Mouse (Mus musculus) lung, embryonic 16.5 days (tissue): Measurements from ENCODE around the gene A630001G21Rik. TPM values are rescaled to one million over a fixed set of nuclear protein-coding genes. Genes with fewer than 3 reads are reported as not detected.

Experiments used
- ATAC-seq: fragments of 200-750 bp; cut with Nextera tagmentation; 2 replicates; pipeline ENCODE4 v1.8.0; 2017; ENCODE audit warnings: low read depth, mild to moderate bottlenecking, moderate library complexity
- H3K27ac ChIP-seq: fragments of 300-500 bp; sonication (generic); 2 replicates; pipeline ENCODE4 v1.5.1; 2014; ENCODE audit warnings: mild to moderate bottlenecking, control low read depth, low read length
- H3K27me3 ChIP-seq: fragments of 300-500 bp; sonication (generic); 2 replicates; pipeline ENCODE4 v1.6.1; 2014; ENCODE audit warnings: low read depth, low read length, mixed read lengths; ENCODE audit not compliant: control insufficient read depth, insufficient read depth
- H3K36me3 ChIP-seq: fragments of 300-500 bp; sonication (generic); 2 replicates; pipeline ENCODE4 v1.6.1; 2014; ENCODE audit warnings: low read length; ENCODE audit not compliant: control insufficient read depth, insufficient read depth
- H3K4me1 ChIP-seq: fragments of 300-500 bp; sonication (generic); replicated peaks from 2 replicates; pipeline ENCODE4 v1.6.1; 2014; ENCODE audit warnings: low read length, mixed read lengths; ENCODE audit not compliant: control insufficient read depth, insufficient read depth
- H3K4me2 ChIP-seq: fragments of 300-500 bp; sonication (generic); 2 replicates; pipeline ENCODE4 v1.6.1; 2014; ENCODE audit warnings: low read depth, low read length, control low read depth
- H3K4me3 ChIP-seq: fragments of 300-500 bp; sonication (generic); 2 replicates; pipeline ENCODE4 v1.5.1; 2014; ENCODE audit warnings: mild to moderate bottlenecking, low read length, control low read depth
- H3K9ac ChIP-seq: fragments of 300-500 bp; sonication (generic); 2 replicates; pipeline ENCODE4 v1.6.1; 2014; ENCODE audit warnings: low read length, control low read depth
- H3K9me3 ChIP-seq: fragments of 300-500 bp; sonication (generic); 2 replicates; pipeline ENCODE4 v1.6.1; 2016; ENCODE audit warnings: low read length; ENCODE audit not compliant: control insufficient read depth
- WGBS: fragments of 180-500 bp; shearing (Covaris S2); extraction: QIAGEN DNeasy Blood & Tissue Kit; methylation state at CpG from one replicate; pipeline ENCODE4 v1.1.7; 2014; 5-methylcytosine and 5-hydroxymethylcytosine counted together
- polyA plus RNA-seq: library from polyadenylated mRNA; unstranded; fragments of >200 nt; fragmentation: Nextera tagmentation; extraction: Ambion mirVana; gene quantifications from 2 replicates; pipeline ENCODE4 v1.2.1, GENCODE M21; 2015

Gene A630001G21Rik
- polyA plus RNA-seq, 1 experiment from 2014 or later, result 1.3 TPM

- no peak for ATAC-seq
Measured at GRCm38 (mm10) chr1:85809256-85809655, 30.8 kb upstream of the A630001G21Rik start.

GRCm38 (mm10) chr1:85804551-85804950 lies 26.1 kb upstream of the A630001G21Rik start:
- Histone ChIP-seq H3K4me3 (no peak overlapping the region), H3K27ac (no peak overlapping the region), H3K4me1 (peaks cover 10% of the 10 kb centered on the region), H3K9me3 (no peaks in the 10 kb centered on the region), H3K4me2 (no peak overlapping the region), H3K27me3 (no peaks in the 10 kb centered on the region), H3K36me3 (no peaks in the 10 kb centered on the region; the same call in 1 of the 2 replicates), H3K9ac (no peak overlapping the region)
- no peak for ATAC-seq
- 83% methylated on average over 8 of the region's 8 CpGs for WGBS

More at GRCm38 (mm10) chr1:85809256-85809655, 30.8 kb upstream of the A630001G21Rik start:
- peaks cover 26% of the 10 kb centered on the region for H3K4me1 ChIP-seq
- H3K9ac ChIP-seq, result no peak overlapping the region
- no peak overlapping the region for H3K4me3 ChIP-seq
- no peaks in the 10 kb centered on the region for H3K9me3 ChIP-seq
- H3K27ac ChIP-seq, result peak overlapping the region; percentile 41; the same call in 1 of the 2 replicates
- WGBS, result 60% methylated on average over 4 of the region's 4 CpGs
- H3K4me2 ChIP-seq, result no peak overlapping the region
- H3K36me3 ChIP-seq, result no peaks in the 10 kb centered on the region
- no peaks in the 10 kb centered on the region for H3K27me3 ChIP-seq

GRCm38 (mm10) chr1:85802517-85802916 lies 24.1 kb upstream of the A630001G21Rik start:
- H3K9ac ChIP-seq, result no peak overlapping the region
- no peaks in the 10 kb centered on the region for H3K9me3 ChIP-seq
- H3K4me3 ChIP-seq, result no peak overlapping the region
- no peak for ATAC-seq
- no peaks in the 10 kb centered on the region for H3K4me1 ChIP-seq
- H3K36me3 ChIP-seq, result no peaks in the 10 kb centered on the region; the same call in 1 of the 2 replicates
- no peak overlapping the region for H3K27ac ChIP-seq
- H3K27me3 ChIP-seq, result no peaks in the 10 kb centered on the region
- no peak overlapping the region for H3K4me2 ChIP-seq
- WGBS, result 90% methylated on average over 1 of the region's 1 CpGs

GRCm38 (mm10) chr1:85799776-85800175 lies 21.3 kb upstream of the A630001G21Rik start:
- ATAC-seq, result peak; percentile 34; the same call in 1 of the 2 replicates
- H3K27ac ChIP-seq, result no peak overlapping the region

GRCm38 (mm10) chr1:85795196-85795595 lies 16.8 kb upstream of the A630001G21Rik start:
- Histone ChIP-seq H3K4me3 (0 out of 2 replicates have a peak overlapping the region, but pooled peaks have one; percentile 9), H3K9ac (0 out of 2 replicates have a peak overlapping the region, but pooled peaks have one; percentile 45), H3K4me2 (peak overlapping the region; percentile 20; the same call in 1 of the 2 replicates), H3K36me3 (no peaks in the 10 kb centered on the region), H3K4me1 (peaks cover 3% of the 10 kb centered on the region), H3K9me3 (no peaks in the 10 kb centered on the region), H3K27ac (no peak overlapping the region), H3K27me3 (no peaks in the 10 kb centered on the region)
- no peak for ATAC-seq
- 51% methylated on average over 3 of the region's 3 CpGs for WGBS

More at GRCm38 (mm10) chr1:85799776-85800175, 21.3 kb upstream of the A630001G21Rik start:
- H3K4me3 ChIP-seq, result no peak overlapping the region
- H3K9ac ChIP-seq, result no peak overlapping the region
- no peaks in the 10 kb centered on the region for H3K27me3 ChIP-seq
- no peaks in the 10 kb centered on the region for H3K9me3 ChIP-seq
- WGBS, result 44% methylated on average over 1 of the region's 1 CpGs
- H3K36me3 ChIP-seq, result no peaks in the 10 kb centered on the region; the same call in 1 of the 2 replicates
- peaks cover 3% of the 10 kb centered on the region for H3K4me1 ChIP-seq
- no peak overlapping the region for H3K4me2 ChIP-seq

GRCm38 (mm10) chr1:85794106-85794771 lies 15.8 kb upstream of the A630001G21Rik start:
- Histone ChIP-seq H3K27me3 (no peaks in the 10 kb centered on the region), H3K36me3 (no peaks in the 10 kb centered on the region), H3K4me3 (peak overlapping the region; percentile 99), H3K4me1 (peaks cover 3% of the 10 kb centered on the region), H3K4me2 (peak overlapping the region; percentile 85), H3K9ac (peak overlapping the region; percentile 98), H3K9me3 (no peaks in the 10 kb centered on the region), H3K27ac (peak overlapping the region; percentile 94)
- peak; percentile 26; the same call in 1 of the 2 replicates for ATAC-seq
- WGBS, result under 1% methylated on average over 38 of the region's 38 CpGs

- Histone ChIP-seq H3K36me3 (no peaks in the 10 kb centered on the region), H3K4me3 (peak within 1 kb of the TSS; percentile 99), H3K9ac (peak within 1 kb of the TSS; percentile 98), H3K27me3 (no peaks in the 10 kb centered on the region), H3K4me2 (peak within 1 kb of the TSS; percentile 85), H3K4me1 (peaks cover 3% of the 10 kb centered on the region), H3K27ac (peak within 1 kb of the TSS; percentile 94), H3K9me3 (no peaks in the 10 kb centered on the region)
- WGBS, result under 1% methylated on average over 95 of the region's 118 CpGs
- ATAC-seq, result peak; percentile 96
Measured at GRCm38 (mm10) chr1:85793208-85794105, 15.0 kb upstream of the A630001G21Rik start, which contains the start of gene Cab39. Gene Cab39 (plus strand): TSS chr1:85793441.

GRCm38 (mm10) chr1:85791476-85791875 lies 13.0 kb upstream of the A630001G21Rik start:
- 75% methylated on average over 3 of the region's 3 CpGs for WGBS
- Histone ChIP-seq H3K27ac (no peak overlapping the region), H3K27me3 (no peaks in the 10 kb centered on the region), H3K4me3 (no peak overlapping the region), H3K9me3 (no peaks in the 10 kb centered on the region), H3K36me3 (no peaks in the 10 kb centered on the region), H3K4me1 (peaks cover 3% of the 10 kb centered on the region; the same call in 1 of the 2 replicates), H3K9ac (no peak overlapping the region), H3K4me2 (no peak overlapping the region)
- ATAC-seq, result no peak

GRCm38 (mm10) chr1:85790565-85790964 lies 12.1 kb upstream of the A630001G21Rik start:
- no peak overlapping the region for H3K9ac ChIP-seq
- H3K9me3 ChIP-seq, result no peaks in the 10 kb centered on the region
- H3K27me3 ChIP-seq, result no peaks in the 10 kb centered on the region
- no peaks in the 10 kb centered on the region; the same call in 1 of the 2 replicates for H3K4me1 ChIP-seq
- no peak overlapping the region for H3K27ac ChIP-seq
- no peaks in the 10 kb centered on the region for H3K36me3 ChIP-seq
- H3K4me2 ChIP-seq, result no peak overlapping the region
- ATAC-seq, result no peak
- WGBS, result 63% methylated on average over 3 of the region's 3 CpGs
- no peak overlapping the region for H3K4me3 ChIP-seq
